Mouse (Mus musculus) stomach, embryonic 15.5 days (tissue): ENCODE data around the gene Dcpp2. TPM values are rescaled to one million over a fixed set of nuclear protein-coding genes. Genes with fewer than 3 reads are reported as not detected.
"Not testable (repeated sequence)": the region's sequence is repeated elsewhere in the genome, so short reads cannot be mapped to it uniquely, and the experiment has no call there.

ENCODE experiments used
- ATAC-seq: fragments of 200-750 bp; cut with Nextera tagmentation; 2 replicates; pipeline ENCODE4 v1.8.0; 2017; ENCODE audit warnings: low read depth, moderate number of reproducible peaks, moderate TSS enrichment; ENCODE audit not compliant: insufficient read depth, low FRiP score
- H3K27ac ChIP-seq: fragments of 300-500 bp; sonication (generic); 2 replicates; pipeline ENCODE4 v1.5.1; 2015; ENCODE audit warnings: mild to moderate bottlenecking, inconsistent platforms
- H3K27me3 ChIP-seq: fragments of 300-500 bp; sonication (generic); replicated peaks from 2 replicates; pipeline ENCODE4 v1.6.1; 2015; ENCODE audit warnings: inconsistent platforms
- H3K36me3 ChIP-seq: fragments of 300-500 bp; sonication (generic); 2 replicates; pipeline ENCODE4 v1.6.1; 2015; ENCODE audit warnings: inconsistent platforms
- H3K4me1 ChIP-seq: fragments of 300-500 bp; sonication (generic); 2 replicates; pipeline ENCODE4 v1.6.1; 2015; ENCODE audit warnings: inconsistent platforms
- H3K4me2 ChIP-seq: fragments of 300-500 bp; sonication (generic); 2 replicates; pipeline ENCODE4 v1.6.1; 2015; ENCODE audit warnings: mild to moderate bottlenecking, inconsistent platforms
- H3K4me3 ChIP-seq: fragments of 300-500 bp; sonication (generic); replicated peaks from 2 replicates; pipeline ENCODE4 v1.5.1; 2015; ENCODE audit warnings: inconsistent platforms
- H3K9ac ChIP-seq: fragments of 300-500 bp; sonication (generic); 2 replicates; pipeline ENCODE4 v1.6.1; 2015; ENCODE audit warnings: inconsistent platforms
- H3K9me3 ChIP-seq: fragments of 300-500 bp; sonication (generic); 2 replicates; pipeline ENCODE4 v1.6.1; 2016; ENCODE audit warnings: inconsistent platforms
- WGBS: fragments of 180-500 bp; shearing (Covaris S2); methylation state at CpG from one replicate; pipeline ENCODE4 v1.1.7; 2015; 5-methylcytosine and 5-hydroxymethylcytosine counted together
- polyA plus RNA-seq: library from polyadenylated mRNA; unstranded; fragments of >200 nt; fragmentation: Nextera tagmentation; extraction: Ambion mirVana; gene quantifications from 2 replicates; pipeline ENCODE4 v1.2.1, GENCODE M21; 2015

Dcpp2 gene
- polyA plus RNA-seq, 1 experiment from 2014 or later: not detected

GRCm38 (mm10) chr17:23857913-23858312 lies 22.8 kb upstream of the Dcpp2 start:
- H3K27ac ChIP-seq: 0 out of 2 replicates have a peak overlapping the region, but pooled peaks have one; percentile 40
- 44% methylated on average over 2 of the region's 2 CpGs for WGBS
- H3K4me2 ChIP-seq: no peak overlapping the region
- H3K9ac ChIP-seq: no peak overlapping the region
- H3K4me1 ChIP-seq: 0 out of 2 replicates have a peak, but pooled peaks cover 4% of the 10 kb centered on the region
- H3K36me3 ChIP-seq: no peaks in the 10 kb centered on the region
- peak; percentile 79 for ATAC-seq
- H3K9me3 ChIP-seq: no peaks in the 10 kb centered on the region
- H3K27me3 ChIP-seq: no peaks in the 10 kb centered on the region
- no peak overlapping the region for H3K4me3 ChIP-seq

DNA sequence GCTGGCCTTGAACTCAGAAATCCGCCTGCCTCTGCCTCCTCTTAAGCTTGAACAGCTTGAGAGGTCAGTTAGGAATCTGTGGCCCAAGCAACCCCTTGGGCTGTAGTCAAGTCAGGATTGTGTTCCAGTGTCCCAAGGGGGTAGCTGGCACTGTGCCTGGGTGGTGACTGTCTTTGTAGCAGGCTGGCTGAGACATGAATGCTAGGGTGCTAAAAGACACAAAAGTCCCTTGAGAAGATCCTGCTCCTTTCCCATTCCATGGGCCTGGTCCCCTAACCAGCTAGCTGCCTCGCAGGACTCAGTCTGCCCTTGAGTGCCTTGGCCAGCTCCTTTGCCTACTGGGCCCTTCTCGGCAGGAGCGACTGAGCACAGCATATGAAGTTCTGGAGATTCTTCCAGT lies 17.8 kb upstream of the Dcpp2 start:
- no peak for ATAC-seq
- no peaks in the 10 kb centered on the region for H3K9me3 ChIP-seq
- H3K27me3 ChIP-seq: no peaks in the 10 kb centered on the region
- H3K36me3 ChIP-seq: no peaks in the 10 kb centered on the region
- no peak overlapping the region for H3K9ac ChIP-seq
- H3K4me2 ChIP-seq: no peak overlapping the region
- no peak overlapping the region for H3K27ac ChIP-seq
- no peaks in the 10 kb centered on the region for H3K4me1 ChIP-seq
- H3K4me3 ChIP-seq: no peak overlapping the region
- WGBS: 87% methylated on average over 4 of the region's 4 CpGs

- no peaks in the 10 kb centered on the region for H3K27me3 ChIP-seq
- H3K4me2 ChIP-seq: no peak within 1 kb of the TSS
- H3K36me3 ChIP-seq: no peaks in the 10 kb centered on the region
- no peaks in the 10 kb centered on the region for H3K9me3 ChIP-seq
- no peak within 1 kb of the TSS for H3K4me3 ChIP-seq
- H3K9ac ChIP-seq: no peak within 1 kb of the TSS
- no peaks in the 10 kb centered on the region for H3K4me1 ChIP-seq
- WGBS: 89% methylated on average over 15 of the region's 15 CpGs
- ATAC-seq: no peak
- H3K27ac ChIP-seq: no peak within 1 kb of the TSS
Measured at GRCm38 (mm10) chr17:23867756-23868155, 12.9 kb upstream of the Dcpp2 start, which contains the start of gene Prss21. Prss21 (plus strand) TSS chr17:23868056.

DNA sequence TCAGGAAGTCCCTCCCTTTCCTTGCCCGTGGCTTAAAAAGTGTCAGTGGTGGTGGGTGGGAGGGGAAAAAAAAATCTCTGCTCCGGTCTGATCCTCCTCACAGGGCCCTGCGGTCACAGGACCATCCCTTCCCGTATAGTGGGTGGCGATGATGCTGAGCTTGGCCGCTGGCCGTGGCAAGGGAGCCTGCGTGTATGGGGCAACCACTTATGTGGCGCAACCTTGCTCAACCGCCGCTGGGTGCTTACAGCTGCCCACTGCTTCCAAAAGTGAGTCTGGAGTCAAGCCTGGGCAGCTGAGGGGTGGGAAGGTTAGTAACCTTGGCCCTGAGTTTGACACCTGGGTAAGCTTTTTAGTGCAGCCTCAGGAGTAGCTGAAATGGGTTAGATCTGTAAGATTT lies 12.2 kb upstream of the Dcpp2 start:
- Histone ChIP-seq H3K27me3 (no peaks in the 10 kb centered on the region), H3K9ac (no peak overlapping the region), H3K36me3 (no peaks in the 10 kb centered on the region), H3K4me1 (no peaks in the 10 kb centered on the region), H3K4me2 (no peak overlapping the region), H3K9me3 (no peaks in the 10 kb centered on the region), H3K27ac (no peak overlapping the region), H3K4me3 (no peak overlapping the region)
- WGBS: 87% methylated on average over 11 of the region's 11 CpGs
- ATAC-seq: no peak

DNA sequence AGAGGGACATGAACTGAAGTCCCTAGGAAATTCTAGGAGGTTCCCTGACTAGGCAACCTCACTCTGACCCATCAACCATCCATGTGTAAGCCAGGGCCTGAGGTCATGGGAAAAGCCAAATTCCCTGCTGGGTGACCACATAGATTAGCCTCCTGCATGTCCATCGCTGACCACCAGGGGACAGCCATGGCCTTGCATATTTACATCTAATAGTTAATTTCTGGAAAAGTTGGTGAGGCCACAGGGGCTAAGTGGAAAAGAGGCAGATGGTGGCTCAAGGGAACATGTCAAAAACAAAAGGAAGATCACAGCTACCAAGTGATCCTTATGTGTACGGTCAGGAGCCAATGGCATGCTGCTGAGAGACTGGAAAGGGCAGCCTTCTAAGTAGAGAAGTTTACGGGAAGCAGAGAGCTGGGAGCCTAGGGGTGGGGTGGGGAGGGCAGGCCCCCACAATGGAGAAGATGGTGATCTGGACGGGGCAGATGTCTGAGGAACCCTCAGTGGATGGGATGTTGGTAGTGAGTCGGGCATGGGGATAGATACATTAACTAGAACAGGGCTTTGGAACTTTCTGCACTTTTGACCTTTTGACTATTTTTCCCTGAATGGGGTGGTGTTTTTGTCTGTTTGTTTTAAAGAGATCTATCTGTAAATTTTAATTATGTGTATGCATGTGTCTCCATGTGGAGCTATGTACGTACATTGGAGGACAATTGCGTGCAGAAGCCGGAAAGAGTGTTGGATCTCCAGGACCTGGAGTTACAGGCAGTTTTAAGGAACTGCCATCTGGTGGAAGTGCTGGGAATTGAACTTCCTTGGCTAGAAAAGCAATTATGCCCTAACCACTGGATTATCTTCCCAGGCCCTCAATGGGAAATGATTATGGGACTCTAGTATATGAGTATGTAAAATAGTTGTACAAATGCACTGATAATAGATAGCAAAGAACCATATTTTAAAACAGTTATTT lies 6.5 kb upstream of the Dcpp2 start:
- Histone ChIP-seq H3K9me3 (no peaks in the 10 kb centered on the region), H3K4me1 (0 out of 2 replicates have a peak, but pooled peaks cover 5% of the 10 kb centered on the region), H3K9ac (no peak overlapping the region), H3K4me3 (no peak overlapping the region), H3K36me3 (no peaks in the 10 kb centered on the region), H3K27me3 (no peaks in the 10 kb centered on the region), H3K4me2 (no peak overlapping the region), H3K27ac (no peak overlapping the region)
- ATAC-seq: no peak
- WGBS: 31% methylated on average over 8 of the region's 8 CpGs

- no peak overlapping the region for H3K27ac ChIP-seq
- H3K4me1 ChIP-seq: 0 out of 2 replicates have a peak, but pooled peaks cover 5% of the 10 kb centered on the region
- H3K4me3 ChIP-seq: no peak overlapping the region
- WGBS: 67% methylated on average over 3 of the region's 3 CpGs
- H3K9ac ChIP-seq: no peak overlapping the region
- no peaks in the 10 kb centered on the region for H3K27me3 ChIP-seq
- H3K4me2 ChIP-seq: no peak overlapping the region
- H3K36me3 ChIP-seq: no peaks in the 10 kb centered on the region
- peak; percentile 55; the same call in 1 of the 2 replicates for ATAC-seq
- no peaks in the 10 kb centered on the region for H3K9me3 ChIP-seq
Measured at GRCm38 (mm10) chr17:23876741-23877140, 3.9 kb upstream of the Dcpp2 start.

- 90% methylated on average over 2 of the region's 2 CpGs for WGBS
- no peak for ATAC-seq
- no peak overlapping the region for H3K27ac ChIP-seq
Measured at GRCm38 (mm10) chr17:23877166-23877565, 3.5 kb upstream of the Dcpp2 start.

GRCm38 (mm10) chr17:23917158-23917557 lies 36.5 kb downstream of the Dcpp2 start, which contains the start of gene Dcpp3:
Dcpp3 (plus strand) TSS chr17:23917458.
- not testable (repeated sequence) for H3K27ac ChIP-seq, H3K4me3 ChIP-seq, H3K4me1 ChIP-seq, H3K9ac ChIP-seq, H3K27me3 ChIP-seq, H3K9me3 ChIP-seq, H3K4me2 ChIP-seq, H3K36me3 ChIP-seq, ATAC-seq
- WGBS: 53% methylated on average over 4 of the region's 4 CpGs

More at GRCm38 (mm10) chr17:23877166-23877565, 3.5 kb upstream of the Dcpp2 start:
- H3K4me2 ChIP-seq: no peak overlapping the region
- H3K9me3 ChIP-seq: no peaks in the 10 kb centered on the region
- H3K27me3 ChIP-seq: no peaks in the 10 kb centered on the region
- H3K9ac ChIP-seq: no peak overlapping the region
- 0 out of 2 replicates have a peak, but pooled peaks cover 5% of the 10 kb centered on the region for H3K4me1 ChIP-seq
- no peak overlapping the region for H3K4me3 ChIP-seq
- H3K36me3 ChIP-seq: no peaks in the 10 kb centered on the region

- H3K4me2 ChIP-seq: peak overlapping the region; percentile 90
- no peaks in the 10 kb centered on the region for H3K36me3 ChIP-seq
- no peaks in the 10 kb centered on the region for H3K4me1 ChIP-seq
- ATAC-seq: peak; percentile 98
- H3K27ac ChIP-seq: peak overlapping the region; percentile 99
- H3K9me3 ChIP-seq: no peaks in the 10 kb centered on the region
- peak overlapping the region; percentile 59 for H3K4me3 ChIP-seq
- no peaks in the 10 kb centered on the region for H3K27me3 ChIP-seq
- peak overlapping the region; percentile 47; the same call in 1 of the 2 replicates for H3K9ac ChIP-seq
- WGBS: 0% methylated on average over 29 of the region's 29 CpGs
Measured at GRCm38 (mm10) chr17:23924531-23925007, 43.9 kb downstream of the Dcpp2 start.

DNA sequence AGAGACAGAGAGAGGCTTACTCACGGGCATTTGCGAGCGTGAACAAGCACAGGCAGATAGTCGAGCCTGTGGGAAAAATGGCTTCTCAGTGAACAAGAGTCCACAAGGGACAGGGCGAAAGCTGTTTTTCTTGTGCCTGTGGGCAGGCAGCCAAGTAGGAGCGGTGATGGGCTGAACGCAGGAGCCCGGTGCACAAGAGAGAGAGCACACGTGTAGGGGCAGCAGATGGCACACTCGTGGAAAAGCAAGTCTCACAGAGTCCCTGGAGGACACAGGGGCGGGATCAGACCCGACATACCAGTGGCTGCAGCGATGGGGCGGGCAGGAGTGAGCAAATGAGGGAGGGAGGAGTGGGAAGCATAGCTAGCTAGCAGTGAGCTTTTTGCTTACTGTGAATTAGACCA lies 44.4 kb downstream of the Dcpp2 start:
- Histone ChIP-seq H3K9ac (peak overlapping the region; percentile 47), H3K27me3 (no peaks in the 10 kb centered on the region), H3K27ac (peak overlapping the region; percentile 99), H3K36me3 (no peaks in the 10 kb centered on the region), H3K4me3 (peak overlapping the region; percentile 59), H3K4me1 (no peaks in the 10 kb centered on the region), H3K4me2 (peak overlapping the region; percentile 90), H3K9me3 (no peaks in the 10 kb centered on the region)
- peak; percentile 81 for ATAC-seq
- under 1% methylated on average over 14 of the region's 14 CpGs for WGBS

DNA sequence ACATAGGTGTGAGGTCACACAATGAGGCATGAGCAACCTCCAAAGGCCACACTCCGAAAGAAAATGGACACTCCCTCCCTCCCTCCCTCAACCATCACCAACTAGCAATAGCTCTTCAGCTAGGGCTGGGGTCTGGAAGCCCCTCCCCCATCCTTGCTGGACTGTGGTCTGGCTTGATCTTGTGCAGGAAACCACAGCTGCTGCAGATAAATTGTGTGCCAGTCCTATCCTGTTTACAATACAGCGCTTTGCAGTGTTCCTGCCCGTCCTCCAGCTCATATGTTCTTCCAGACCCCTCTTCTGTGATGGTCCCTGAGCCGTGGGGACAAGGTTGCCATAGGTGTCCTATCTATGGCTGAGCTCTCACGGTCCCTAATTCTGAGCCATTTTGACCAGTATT lies 50.5 kb downstream of the Dcpp2 start:
- no peaks in the 10 kb centered on the region for H3K27me3 ChIP-seq
- no peak overlapping the region for H3K4me3 ChIP-seq
- no peak for ATAC-seq
- H3K9me3 ChIP-seq: no peaks in the 10 kb centered on the region
- H3K9ac ChIP-seq: no peak overlapping the region
- no peaks in the 10 kb centered on the region for H3K4me1 ChIP-seq
- H3K27ac ChIP-seq: no peak overlapping the region
- WGBS: 63% methylated on average over 5 of the region's 5 CpGs
- H3K4me2 ChIP-seq: no peak overlapping the region
- H3K36me3 ChIP-seq: no peaks in the 10 kb centered on the region

- Histone ChIP-seq H3K4me2 (no peak within 1 kb of the TSS), H3K9ac (no peak within 1 kb of the TSS), H3K9me3 (no peaks in the 10 kb centered on the region), H3K36me3 (no peaks in the 10 kb centered on the region), H3K4me1 (no peaks in the 10 kb centered on the region), H3K4me3 (no peak within 1 kb of the TSS), H3K27ac (no peak within 1 kb of the TSS), H3K27me3 (no peaks in the 10 kb centered on the region)
- ATAC-seq: no peak
Measured at GRCm38 (mm10) chr17:23941372-23941771, 60.7 kb downstream of the Dcpp2 start, which contains the start of gene Sbp. Sbp (plus strand) TSS chr17:23941672.
